Mouse (Mus musculus): ENCODE data around the gene Neurl1a. TPM values are rescaled to one million over a fixed set of nuclear protein-coding genes. Genes with fewer than 3 reads are reported as not detected.
"Not testable (repeated sequence)": the region's sequence is repeated elsewhere in the genome, so short reads cannot be mapped to it uniquely, and the experiment has no call there.

Gene Neurl1a
- 6.4 TPM in 2 replicates for polyA plus RNA-seq (2016; fragmentation: Nextera tagmentation; extraction: Ambion mirVana)

DNA sequence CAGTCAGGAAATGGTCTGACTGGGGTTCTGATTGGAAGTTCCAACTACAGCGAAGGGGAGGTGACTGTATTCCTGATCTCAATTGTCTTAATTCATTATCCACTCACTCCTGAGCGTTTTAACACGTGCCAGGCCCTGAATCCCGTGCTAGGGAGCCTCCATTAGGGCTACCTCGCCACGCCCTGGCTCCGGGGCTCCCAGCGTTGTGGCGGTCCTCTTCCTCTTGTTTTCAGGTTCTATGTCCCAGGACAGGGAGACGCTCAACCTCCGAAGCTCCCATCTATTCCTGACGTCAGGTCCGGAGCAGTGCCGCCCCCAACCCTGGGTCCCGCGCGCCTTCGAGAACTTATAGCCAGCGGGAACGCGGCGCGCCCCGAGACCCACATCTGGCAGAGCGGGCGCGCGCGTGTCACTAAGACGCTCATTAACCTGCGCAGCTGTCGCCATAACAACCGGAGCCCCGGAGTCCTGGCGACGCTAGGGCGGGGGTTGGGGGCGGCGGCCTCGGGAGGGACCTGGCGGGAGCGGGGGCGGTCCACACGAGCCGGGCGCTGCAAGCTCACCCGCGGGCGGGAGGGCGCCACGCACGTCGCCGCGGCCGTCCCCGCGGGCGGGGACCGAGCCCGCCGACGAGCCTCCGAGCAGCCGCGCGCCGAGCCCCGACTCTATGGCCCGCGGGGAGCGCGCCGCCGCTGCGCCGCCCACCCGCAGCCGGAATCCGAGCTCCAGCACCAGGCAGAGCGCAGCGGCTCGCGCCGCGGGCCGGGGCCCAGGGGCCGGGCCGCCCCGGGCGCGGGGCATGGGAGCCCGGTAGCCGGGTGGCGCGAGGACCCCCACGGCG is at the start of gene Neurl1a:
Neurl1a (plus strand) TSS at position 390 of the 841 bp plus-strand sequence.
- peak; percentile 78 for DNase-seq (ENCODE audit: low spot score)
- WGBS = under 1% methylated on average over 91 of the region's 98 CpGs
- H3K9me3 ChIP-seq = peaks cover 10% of the 10 kb centered on the region
- peak within 1 kb of the TSS; percentile 75 for H3K27ac ChIP-seq (replicated peaks)
- H3K36me3 ChIP-seq (replicated peaks) = no peaks in the 10 kb centered on the region
- peaks cover 68% of the 10 kb centered on the region for H3K27me3 ChIP-seq (replicated peaks; ENCODE audit: low read depth, poor library complexity, severe bottlenecking)
- peak within 1 kb of the TSS; percentile 80 for H3K4me3 ChIP-seq
- H3K4me1 ChIP-seq = peaks cover 19% of the 10 kb centered on the region

DNA sequence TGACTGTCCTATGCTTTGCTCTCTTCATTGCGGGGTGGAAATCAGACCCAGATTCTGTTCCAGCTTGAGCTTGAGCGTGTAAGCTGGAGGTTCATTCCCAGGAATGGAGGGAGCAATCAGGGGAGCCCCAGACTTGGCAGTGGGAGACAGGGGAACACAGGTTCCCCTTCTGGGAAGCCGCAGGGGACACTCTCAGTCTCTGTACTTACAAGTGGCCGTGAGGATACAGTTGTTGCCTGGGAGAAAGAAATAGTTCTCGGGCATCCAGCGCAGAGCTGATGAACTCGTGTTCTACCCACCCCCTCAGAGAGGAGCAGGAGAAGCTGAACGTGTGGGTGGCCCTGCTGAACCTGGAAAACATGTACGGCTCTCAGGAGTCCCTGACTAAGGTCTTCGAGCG is 49.8 kb upstream of the Neurl1a start:
- Histone ChIP-seq H3K27me3 (replicated peaks; ENCODE audit: low read depth, poor library complexity, severe bottlenecking) (no peaks in the 10 kb centered on the region), H3K4me3 (no peak overlapping the region), H3K9me3 (no peaks in the 10 kb centered on the region), H3K27ac (replicated peaks) (no peak overlapping the region), H3K4me1 (no peaks in the 10 kb centered on the region), H3K36me3 (replicated peaks) (peaks cover 100% of the 10 kb centered on the region)
- no peak for DNase-seq (ENCODE audit: low spot score)
- WGBS = 92% methylated on average over 11 of the region's 11 CpGs

DNA sequence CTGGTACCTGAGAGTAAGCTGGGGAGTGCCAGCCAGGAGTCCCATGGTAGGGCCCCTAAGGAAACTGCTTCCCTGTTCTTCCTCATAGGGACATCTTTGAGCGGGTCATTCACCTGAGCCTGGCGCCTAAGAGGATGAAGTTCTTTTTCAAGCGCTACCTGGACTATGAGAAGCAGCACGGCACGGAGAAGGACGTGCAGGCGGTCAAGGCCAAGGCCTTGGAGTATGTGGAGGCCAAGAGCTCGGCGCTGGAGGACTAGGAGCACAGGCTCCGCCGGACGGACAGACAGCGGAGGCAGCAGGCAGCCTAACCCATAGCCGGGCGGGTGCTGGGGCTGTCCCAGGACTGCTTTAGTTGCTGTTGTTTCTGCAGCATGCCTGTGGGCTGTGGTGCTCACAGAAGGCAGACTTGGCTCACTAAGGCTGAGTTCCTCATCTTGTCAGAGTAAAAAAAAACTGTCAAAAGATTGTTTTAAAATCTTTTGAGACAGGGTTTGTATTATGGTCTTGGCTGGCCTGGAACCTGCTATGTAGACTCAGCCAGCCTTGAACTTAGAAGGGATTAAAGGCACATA is 48.0 kb upstream of the Neurl1a start:
- Histone ChIP-seq H3K4me3 (no peak overlapping the region), H3K27me3 (replicated peaks; ENCODE audit: low read depth, poor library complexity, severe bottlenecking) (no peaks in the 10 kb centered on the region), H3K4me1 (peaks cover 1% of the 10 kb centered on the region; the same call in 1 of the 2 replicates), H3K36me3 (replicated peaks) (peaks cover 95% of the 10 kb centered on the region), H3K27ac (replicated peaks) (no peak overlapping the region), H3K9me3 (no peaks in the 10 kb centered on the region)
- WGBS = 96% methylated on average over 15 of the region's 15 CpGs
- no peak for DNase-seq (ENCODE audit: low spot score)

DNA sequence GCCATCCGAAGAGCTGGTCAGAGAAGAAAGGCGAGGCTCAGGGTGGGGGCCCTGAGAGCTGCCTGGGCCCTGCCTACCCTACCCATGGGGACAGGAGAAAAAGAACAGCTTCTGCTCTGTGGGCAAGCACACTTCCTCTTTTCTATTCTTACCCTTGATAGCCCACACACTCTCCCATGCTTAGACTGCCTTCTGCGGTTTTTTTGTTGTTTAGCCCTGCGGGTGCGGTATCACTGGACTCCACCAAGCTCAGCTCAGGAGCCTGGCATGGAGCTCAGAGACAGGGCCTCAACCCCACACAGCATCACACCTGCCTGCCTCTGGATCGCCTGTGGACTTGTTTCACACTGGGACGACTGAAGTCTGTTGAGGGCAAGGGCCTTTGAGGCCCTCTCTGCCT is 45.5 kb upstream of the Neurl1a start:
- 93% methylated on average over 7 of the region's 7 CpGs for WGBS
- Histone ChIP-seq H3K9me3 (no peaks in the 10 kb centered on the region), H3K4me3 (no peak overlapping the region), H3K27ac (replicated peaks) (no peak overlapping the region), H3K36me3 (replicated peaks) (peaks cover 70% of the 10 kb centered on the region), H3K4me1 (peaks cover 26% of the 10 kb centered on the region), H3K27me3 (replicated peaks; ENCODE audit: low read depth, poor library complexity, severe bottlenecking) (peaks cover 9% of the 10 kb centered on the region)
- DNase-seq (ENCODE audit: low spot score) = no peak

DNA sequence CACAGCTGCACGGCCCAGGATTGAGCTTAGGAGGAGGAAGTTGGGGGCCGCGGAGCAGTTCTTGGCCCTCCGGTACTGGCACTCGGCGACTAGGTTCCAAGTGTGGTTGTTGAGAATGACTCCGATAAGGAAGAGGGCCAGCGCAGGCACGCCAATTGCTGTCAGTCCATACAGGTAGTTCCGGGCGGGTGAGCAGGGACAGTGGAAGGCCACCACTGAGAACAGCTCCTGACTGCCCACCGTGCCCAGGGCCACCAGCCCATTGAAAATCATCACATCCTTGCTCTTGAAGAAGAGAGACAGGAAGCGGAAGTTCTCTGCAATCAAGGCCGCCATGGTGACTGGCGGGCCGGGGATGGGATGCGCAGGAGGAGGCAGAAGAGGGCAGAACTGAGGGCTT is 43.1 kb upstream of the Neurl1a start:
- 89% methylated on average over 17 of the region's 17 CpGs for WGBS
- no peak for DNase-seq (ENCODE audit: low spot score)

DNA sequence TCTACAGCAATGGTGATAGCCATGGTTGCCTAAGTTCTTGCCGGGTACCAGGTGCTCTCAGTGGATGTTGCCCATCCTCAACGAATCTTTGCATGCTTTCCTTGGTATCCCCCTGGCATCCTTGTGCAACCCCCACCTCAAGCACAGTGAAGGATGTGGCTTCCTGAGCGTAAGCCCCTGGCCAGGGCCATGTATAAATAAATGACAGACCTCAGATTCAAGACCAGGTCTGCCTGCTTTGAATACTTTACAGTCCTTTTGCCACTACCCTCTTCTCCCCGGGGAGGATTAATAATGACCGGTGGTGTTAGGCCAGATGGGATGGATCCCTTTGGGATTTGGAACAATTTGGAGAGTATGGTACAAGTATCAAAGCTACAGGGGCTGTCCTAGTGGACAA is 42.5 kb upstream of the Neurl1a start:
- no peak for DNase-seq (ENCODE audit: low spot score)
- no peaks in the 10 kb centered on the region for H3K9me3 ChIP-seq
- H3K27ac ChIP-seq (replicated peaks) = no peak overlapping the region; the same call in 1 of the 2 replicates
- peaks cover 40% of the 10 kb centered on the region for H3K36me3 ChIP-seq (replicated peaks)
- H3K27me3 ChIP-seq (replicated peaks; ENCODE audit: low read depth, poor library complexity, severe bottlenecking) = peaks cover 33% of the 10 kb centered on the region
- 88% methylated on average over 5 of the region's 5 CpGs for WGBS
- no peak overlapping the region for H3K4me3 ChIP-seq
- peaks cover 38% of the 10 kb centered on the region for H3K4me1 ChIP-seq

More for the DNA sequence above, 43.1 kb upstream of the Neurl1a start:
- H3K9me3 ChIP-seq = no peaks in the 10 kb centered on the region
- H3K36me3 ChIP-seq (replicated peaks) = peaks cover 46% of the 10 kb centered on the region
- peaks cover 38% of the 10 kb centered on the region for H3K4me1 ChIP-seq
- H3K27ac ChIP-seq (replicated peaks) = no peak overlapping the region; the same call in 1 of the 2 replicates
- peaks cover 33% of the 10 kb centered on the region for H3K27me3 ChIP-seq (replicated peaks; ENCODE audit: low read depth, poor library complexity, severe bottlenecking)
- H3K4me3 ChIP-seq = no peak overlapping the region

DNA sequence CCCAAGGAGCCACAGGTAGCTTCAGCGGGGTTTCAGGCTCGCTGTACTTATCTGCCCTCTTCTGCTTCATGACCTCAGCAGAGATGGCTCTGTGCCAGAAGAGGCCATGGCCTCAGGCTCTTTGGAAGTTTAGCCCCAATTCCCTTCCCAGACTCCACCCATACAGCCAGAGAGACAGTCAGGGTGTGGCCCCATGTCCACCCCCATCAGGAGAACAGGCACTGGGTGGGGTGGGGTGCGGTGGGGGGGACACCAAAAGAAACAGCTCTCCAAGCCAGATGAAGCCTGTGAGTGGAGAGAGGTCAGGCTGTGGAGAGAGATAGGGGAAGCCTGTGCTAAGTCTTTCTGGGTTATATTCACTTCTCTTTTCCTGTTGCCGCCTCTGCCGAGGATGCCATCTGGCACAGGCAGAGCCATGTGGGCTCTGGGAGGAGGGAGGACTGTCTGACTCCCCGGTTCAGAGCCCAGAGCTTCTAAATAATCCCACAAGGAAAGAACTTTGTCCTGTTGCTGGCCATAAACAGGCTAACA is 41.5 kb upstream of the Neurl1a start:
- WGBS = 55% methylated on average over 6 of the region's 6 CpGs
- Histone ChIP-seq H3K27me3 (replicated peaks; ENCODE audit: low read depth, poor library complexity, severe bottlenecking) (peaks cover 33% of the 10 kb centered on the region), H3K36me3 (replicated peaks) (peaks cover 30% of the 10 kb centered on the region), H3K4me1 (peaks cover 38% of the 10 kb centered on the region), H3K4me3 (peak overlapping the region; percentile 55), H3K27ac (replicated peaks) (peak overlapping the region; percentile 81), H3K9me3 (no peaks in the 10 kb centered on the region)
- peak; percentile 33 for DNase-seq (ENCODE audit: low spot score)

DNA sequence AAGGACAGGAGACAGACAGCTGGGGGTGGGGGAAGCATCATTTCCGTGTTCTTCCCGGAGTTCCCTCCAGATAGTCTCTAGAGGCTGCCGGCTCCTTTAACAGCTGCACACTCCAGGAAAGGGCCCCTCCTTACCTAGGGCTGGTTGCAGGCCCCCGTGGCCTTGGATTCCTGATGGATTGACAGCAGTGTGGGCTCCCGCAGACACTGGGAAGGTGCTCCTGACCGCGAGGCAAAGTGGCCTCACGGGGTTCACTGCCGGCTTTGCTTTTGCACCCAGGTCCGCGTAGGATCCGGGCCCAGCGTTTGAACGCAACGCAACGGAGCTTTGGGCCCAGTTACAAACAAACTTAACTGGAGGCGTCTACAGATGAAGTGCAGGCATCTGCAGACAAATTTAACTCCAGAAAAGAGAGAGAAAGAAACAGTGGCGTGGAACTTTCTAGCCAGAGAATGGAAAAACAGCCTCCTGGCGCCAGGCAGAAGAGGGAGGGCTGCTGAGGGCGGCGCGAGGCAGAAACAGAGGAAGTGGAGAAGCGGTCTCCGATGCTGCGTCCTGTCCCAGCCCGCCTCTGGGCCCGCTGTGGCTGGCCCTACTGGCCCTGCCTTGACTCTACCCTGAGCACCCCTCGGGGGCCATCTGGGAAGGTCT is 40.7 kb upstream of the Neurl1a start, which contains the start of gene Calhm2:
Calhm2 (minus strand) TSS at position 524 of the 651 bp plus-strand sequence.
- no peaks in the 10 kb centered on the region for H3K9me3 ChIP-seq
- H3K4me1 ChIP-seq = peaks cover 38% of the 10 kb centered on the region
- H3K27me3 ChIP-seq (replicated peaks; ENCODE audit: low read depth, poor library complexity, severe bottlenecking) = peaks cover 33% of the 10 kb centered on the region
- H3K27ac ChIP-seq (replicated peaks) = peak within 1 kb of the TSS; percentile 81
- whole genome bisulfite sequencing = 7% methylated on average over 28 of the region's 28 CpGs
- peak; percentile 63 for DNase-seq (ENCODE audit: low spot score)
- peaks cover 22% of the 10 kb centered on the region for H3K36me3 ChIP-seq (replicated peaks)
- H3K4me3 ChIP-seq = peak within 1 kb of the TSS; percentile 55

DNA sequence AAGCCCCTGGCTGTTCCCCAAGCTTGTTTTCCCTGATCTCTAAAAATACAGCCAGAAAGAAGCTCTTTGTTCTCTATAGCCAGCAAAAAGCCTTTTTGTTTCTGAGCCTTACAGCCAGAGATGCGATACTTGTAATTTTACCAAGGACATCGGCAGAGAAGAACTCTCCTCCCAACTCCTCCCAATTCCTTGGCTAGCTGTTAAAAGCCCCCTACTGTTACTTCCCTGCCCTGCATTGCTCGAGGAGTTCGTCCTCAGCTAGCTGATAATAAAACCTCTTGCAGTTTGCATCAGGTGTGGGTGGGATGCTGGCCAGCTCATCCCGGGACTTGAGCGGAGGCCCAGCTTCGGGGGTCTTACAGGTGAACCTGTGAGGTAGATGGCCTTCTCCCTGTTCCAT is 39.0 kb upstream of the Neurl1a start:
- Histone ChIP-seq H3K4me1 (peaks cover 38% of the 10 kb centered on the region), H3K27me3 (replicated peaks; ENCODE audit: low read depth, poor library complexity, severe bottlenecking) (peaks cover 33% of the 10 kb centered on the region), H3K36me3 (replicated peaks) (peaks cover 10% of the 10 kb centered on the region; the same call in 1 of the 2 replicates)
- H3K4me3 ChIP-seq; H3K27ac ChIP-seq (replicated peaks); DNase-seq (ENCODE audit: low spot score); H3K9me3 ChIP-seq: not testable (repeated sequence)
- 39% methylated on average over 7 of the region's 7 CpGs for WGBS

DNA sequence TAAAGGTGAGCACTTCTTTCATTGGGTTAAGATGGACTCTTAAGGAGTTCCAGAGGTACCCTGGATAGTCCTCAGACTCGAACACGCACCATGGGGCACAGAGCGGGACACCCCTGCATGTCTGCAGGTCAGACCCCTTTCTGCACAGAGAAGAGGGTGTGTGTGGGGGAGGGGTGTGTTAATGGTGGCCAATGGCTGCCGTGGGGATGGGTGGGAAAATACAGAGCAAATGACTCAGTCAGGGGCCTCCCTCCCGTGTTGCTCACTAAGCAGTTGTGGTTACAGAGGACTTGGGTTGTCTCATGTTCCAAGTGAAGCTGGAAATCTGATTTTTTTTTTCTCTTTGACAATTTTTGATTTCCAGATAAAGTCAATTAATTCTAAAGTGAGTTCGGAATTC is 36.2 kb upstream of the Neurl1a start:
- no peak overlapping the region for H3K27ac ChIP-seq (replicated peaks)
- H3K4me3 ChIP-seq = no peak overlapping the region
- WGBS = 84% methylated on average over 6 of the region's 6 CpGs
- no peaks in the 10 kb centered on the region for H3K36me3 ChIP-seq (replicated peaks)
- H3K4me1 ChIP-seq = peaks cover 19% of the 10 kb centered on the region
- H3K27me3 ChIP-seq (replicated peaks; ENCODE audit: low read depth, poor library complexity, severe bottlenecking) = peaks cover 28% of the 10 kb centered on the region
- no peak for DNase-seq (ENCODE audit: low spot score)
- no peaks in the 10 kb centered on the region for H3K9me3 ChIP-seq

DNA sequence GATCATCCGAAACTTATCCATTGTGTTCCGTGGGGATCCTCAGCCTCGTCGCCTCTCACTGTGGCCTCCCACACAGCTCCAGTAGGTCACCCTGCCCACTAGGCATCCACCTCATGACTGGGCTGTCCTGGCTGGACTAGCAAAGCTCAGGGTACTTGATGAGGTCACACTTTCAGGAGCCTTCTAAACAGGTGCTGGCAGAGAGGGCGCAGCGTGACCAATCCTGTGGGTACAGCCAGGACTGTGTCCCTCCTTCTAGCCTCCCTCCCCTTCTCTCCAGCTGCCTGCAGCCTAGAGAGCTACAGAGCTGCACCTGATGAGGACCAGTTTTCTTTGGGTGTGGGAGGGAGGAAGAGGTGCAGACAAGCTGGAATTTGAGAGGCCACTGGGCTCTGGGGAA is 34.5 kb upstream of the Neurl1a start, which contains the start of gene Calhm1:
Calhm1 (minus strand) TSS at position 101 of the 400 bp plus-strand sequence.
- no peaks in the 10 kb centered on the region for H3K36me3 ChIP-seq (replicated peaks)
- DNase-seq (ENCODE audit: low spot score) = no peak
- H3K4me1 ChIP-seq = peaks cover 2% of the 10 kb centered on the region
- no peak within 1 kb of the TSS for H3K4me3 ChIP-seq
- 93% methylated on average over 6 of the region's 6 CpGs for WGBS
- H3K27ac ChIP-seq (replicated peaks) = no peak within 1 kb of the TSS
- no peaks in the 10 kb centered on the region for H3K9me3 ChIP-seq
- peaks cover 23% of the 10 kb centered on the region for H3K27me3 ChIP-seq (replicated peaks; ENCODE audit: low read depth, poor library complexity, severe bottlenecking)

DNA sequence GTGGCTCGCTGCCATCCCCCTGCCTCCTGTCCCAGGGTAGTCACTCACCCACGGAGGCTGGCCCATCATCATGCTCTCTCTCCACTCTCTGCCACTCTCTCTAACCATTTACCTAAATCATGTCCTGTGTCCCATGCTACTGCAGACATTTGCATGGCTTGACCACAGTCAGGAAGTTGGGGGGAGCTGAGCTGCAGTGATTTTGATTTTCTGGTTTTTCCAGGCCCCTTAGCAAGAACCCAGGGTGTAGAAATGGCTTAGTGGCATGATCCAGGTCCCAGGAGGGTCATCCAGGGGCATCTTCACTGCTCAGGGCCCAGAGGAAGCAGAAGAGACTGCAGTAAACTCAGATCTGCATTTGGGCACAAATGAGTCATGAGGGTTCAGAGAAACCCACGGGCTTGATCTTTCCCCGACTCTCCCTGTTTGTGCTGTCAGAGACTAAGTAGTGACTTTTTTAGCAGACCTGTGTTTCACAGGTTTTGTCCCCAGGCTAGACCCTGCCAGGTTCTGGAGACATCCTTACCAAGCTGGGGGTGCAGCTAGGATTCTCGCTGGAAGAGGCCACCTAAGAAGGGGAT is 30.3 kb upstream of the Neurl1a start:
- no peak overlapping the region for H3K4me3 ChIP-seq
- 78% methylated on average over 5 of the region's 5 CpGs for WGBS
- no peak for DNase-seq (ENCODE audit: low spot score)
- peaks cover 44% of the 10 kb centered on the region for H3K27me3 ChIP-seq (replicated peaks; ENCODE audit: low read depth, poor library complexity, severe bottlenecking)
- H3K4me1 ChIP-seq = peaks cover 21% of the 10 kb centered on the region
- H3K27ac ChIP-seq (replicated peaks) = no peak overlapping the region
- no peaks in the 10 kb centered on the region for H3K36me3 ChIP-seq (replicated peaks)
- no peaks in the 10 kb centered on the region for H3K9me3 ChIP-seq
